Mouse (Mus musculus) frontal cortex, postnatal 10 days (tissue): ENCODE results near the gene 2300003K06Rik.
"Not testable (repeated sequence)": the region's sequence is repeated elsewhere in the genome, so short reads cannot be mapped to it uniquely, and the experiment has no call there.

ENCODE experiments used
- DNase-seq, 2 experiments: peaks; one replicate each; pipeline ENCODE4 v3.0.0; 2022; ENCODE audit warnings: low spot score in 2 of 2, mixed read lengths in 1 of 2

The 2300003K06Rik gene

GRCm38 (mm10) chr11:99837966-99838365 is at the start of gene 2300003K06Rik:
Gene 2300003K06Rik (minus strand): TSS chr11:99838066.
- DNase-seq = no peak

GRCm38 (mm10) chr11:99878887-99879286 is 41.0 kb upstream of the 2300003K06Rik start, which contains the start of gene Gm11567:
Gene Gm11567 (plus strand): TSS chr11:99879187.
- DNase-seq = not testable (repeated sequence)

- not testable (repeated sequence) for DNase-seq
These were observed 35.2 kb upstream of the 2300003K06Rik start, which contains the start of gene Krtap9-1 for GRCm38 (mm10) chr11:99873089-99873488. Gene Krtap9-1 (plus strand): TSS chr11:99873389.

- DNase-seq = not testable (repeated sequence)
These were observed 26.3 kb upstream of the 2300003K06Rik start, which contains the start of gene Gm11559 for GRCm38 (mm10) chr11:99864176-99864575. Gene Gm11559 (plus strand): TSS chr11:99864476.

- DNase-seq = no peak
These were observed 20.9 kb upstream of the 2300003K06Rik start for GRCm38 (mm10) chr11:99858761-99859160.

- DNase-seq = no peak
These were observed 19.8 kb upstream of the 2300003K06Rik start, which contains the start of gene Gm11568 for GRCm38 (mm10) chr11:99857617-99858016. Gene Gm11568 (plus strand): TSS chr11:99857917.

- DNase-seq = no peak
These were observed 16.3 kb upstream of the 2300003K06Rik start for GRCm38 (mm10) chr11:99854121-99854520.

GRCm38 (mm10) chr11:99851508-99851907 is 13.6 kb upstream of the 2300003K06Rik start, which contains the start of gene Krtap4-16:
Gene Krtap4-16 (minus strand): TSS chr11:99851608.
- no peak for DNase-seq

- DNase-seq = no peak
These were observed 8.9 kb upstream of the 2300003K06Rik start for GRCm38 (mm10) chr11:99846746-99847145.

GRCm38 (mm10) chr11:99842185-99842584 is 4.3 kb upstream of the 2300003K06Rik start:
- DNase-seq = no peak

GRCm38 (mm10) chr11:99815566-99815965 is 22.3 kb downstream of the 2300003K06Rik start, which contains the start of gene Gm11564:
Gene Gm11564 (minus strand): TSS chr11:99815666.
- DNase-seq = not testable (repeated sequence)

GRCm38 (mm10) chr11:99809792-99810191 is 28.1 kb downstream of the 2300003K06Rik start, which contains the start of gene Krtap4-13:
Gene Krtap4-13 (minus strand): TSS chr11:99809892.
- not testable (repeated sequence) for DNase-seq

GRCm38 (mm10) chr11:99804346-99804745 is 33.5 kb downstream of the 2300003K06Rik start, which contains the start of gene Gm11554:
Gene Gm11554 (minus strand): TSS chr11:99804446.
- not testable (repeated sequence) for DNase-seq

GRCm38 (mm10) chr11:99798832-99799231 is 39.0 kb downstream of the 2300003K06Rik start, which contains the start of gene Gm11569:
Gene Gm11569 (minus strand): TSS chr11:99798932.
- DNase-seq = not testable (repeated sequence)

GRCm38 (mm10) chr11:99793367-99793766 is 44.5 kb downstream of the 2300003K06Rik start, which contains the start of gene Gm11596:
Gene Gm11596 (minus strand): TSS chr11:99793467.
- no peak for DNase-seq
